Mouse (Mus musculus) retina, postnatal 7 days (tissue): ENCODE measurements at regions not wholly inside any gene's neighbourhood (a gene's known extent, or its start where the extent isn't known, plus 50 kb on each side); places are given as distances from the start of the nearest gene placed in this dataset.

ENCODE experiments used
- DNase-seq: peaks from one replicate; pipeline ENCODE4 v3.0.0-alpha.2; 2012; ENCODE audit warnings: low read depth, low spot score

DNA sequence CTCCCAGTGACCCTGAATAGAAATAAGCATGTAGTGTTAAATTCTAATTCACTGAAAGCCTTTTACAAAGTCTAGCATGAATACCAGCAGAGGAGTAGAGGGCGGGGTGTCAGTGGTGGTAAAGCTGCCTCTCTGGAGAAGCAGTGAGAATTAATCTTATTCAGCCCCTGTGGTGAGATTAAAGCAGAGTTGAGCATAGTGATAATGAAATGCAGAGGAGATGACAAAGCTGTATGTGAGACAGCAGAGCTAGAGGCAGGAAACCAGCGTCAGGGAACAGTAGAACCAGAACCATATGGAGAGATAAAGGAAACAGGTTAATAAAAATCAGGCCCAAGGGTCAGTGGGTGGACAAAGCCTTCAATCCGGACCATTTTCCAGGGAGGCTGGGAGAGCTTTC lies 1827.2 kb downstream of the Poteg start:
- no peak for DNase-seq

- DNase-seq = no peak
Observed at GRCm38 (mm10) chr8:29278711-29279110, 1831.2 kb downstream of the Poteg start.

- no peak for DNase-seq
Observed at GRCm38 (mm10) chr8:29279276-29279675, 1831.8 kb downstream of the Poteg start.

- DNase-seq = peak; percentile 13
Observed at GRCm38 (mm10) chr8:29290386-29290785, 1842.9 kb downstream of the Poteg start.
